Mouse (Mus musculus): ENCODE measurements at regions not wholly inside any gene's neighbourhood (a gene's known extent, or its start where the extent isn't known, plus 50 kb on each side); places are given as distances from the start of the nearest gene placed in this dataset.

DNA sequence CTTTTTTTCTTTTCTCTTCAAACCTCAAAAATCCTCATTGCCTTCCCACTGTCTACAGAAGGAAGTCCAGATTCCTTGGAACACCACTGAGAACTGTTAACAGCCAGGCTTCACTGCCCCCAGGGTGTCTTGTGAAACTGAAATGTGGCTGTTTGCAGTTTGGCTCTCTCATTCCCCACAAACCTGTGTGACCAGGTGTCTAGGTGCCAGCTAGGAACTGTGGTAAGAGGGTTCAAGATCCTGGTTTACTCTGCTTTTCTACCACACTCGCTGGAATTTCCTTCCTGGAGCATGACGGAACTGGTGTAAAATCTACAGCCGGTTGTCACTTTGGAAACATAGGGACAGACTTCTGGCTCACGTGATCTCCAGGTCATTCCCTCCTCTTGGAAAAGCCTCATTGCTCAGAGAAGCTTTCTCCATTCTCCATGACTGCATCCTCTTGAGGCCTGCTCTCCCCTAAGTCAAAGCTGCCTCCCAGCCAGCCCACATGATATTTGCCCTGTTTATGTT is 660.2 kb downstream of the Zfp706 start:
- no peaks in the 10 kb centered on the region for H3K9me3 ChIP-seq (ENCODE audit: control insufficient read depth, insufficient read depth, low read depth, low read length)
- H3K27ac ChIP-seq (ENCODE audit: insufficient read depth, low read depth, low read length, poor library complexity, severe bottlenecking): no peak overlapping the region
- H3K9ac ChIP-seq (ENCODE audit: insufficient read depth, low read depth, low read length, poor library complexity, severe bottlenecking): no peak overlapping the region
- no peak overlapping the region for H3K4me3 ChIP-seq (ENCODE audit: insufficient read depth in 1 of 2, low read depth in 1 of 2, low read length in 2 of 2, poor library complexity in 1 of 2, severe bottlenecking in 1 of 2)
- H3K36me3 ChIP-seq (ENCODE audit: control insufficient read depth, insufficient read depth, low read length, poor library complexity, severe bottlenecking): no peaks in the 10 kb centered on the region
- H3K4me1 ChIP-seq (ENCODE audit: control insufficient read depth in 2 of 2, insufficient read depth in 2 of 2, low read length in 2 of 2, poor library complexity in 1 of 2): no peaks in the 10 kb centered on the region
- no peak for TF ChIP-seq HCFC1 (IDR thresholded peaks at IDR 0.05; ENCODE audit: borderline replicate concordance, insufficient read depth, low read length)
- DNase-seq (ENCODE audit: low read depth, low spot score): no peak
- in situ Hi-C loops (cut with MboI; ENCODE audit: low sequenced_read_pairs in 2 of 2, unreplicated experiment in 2 of 2): no loop called here

DNA sequence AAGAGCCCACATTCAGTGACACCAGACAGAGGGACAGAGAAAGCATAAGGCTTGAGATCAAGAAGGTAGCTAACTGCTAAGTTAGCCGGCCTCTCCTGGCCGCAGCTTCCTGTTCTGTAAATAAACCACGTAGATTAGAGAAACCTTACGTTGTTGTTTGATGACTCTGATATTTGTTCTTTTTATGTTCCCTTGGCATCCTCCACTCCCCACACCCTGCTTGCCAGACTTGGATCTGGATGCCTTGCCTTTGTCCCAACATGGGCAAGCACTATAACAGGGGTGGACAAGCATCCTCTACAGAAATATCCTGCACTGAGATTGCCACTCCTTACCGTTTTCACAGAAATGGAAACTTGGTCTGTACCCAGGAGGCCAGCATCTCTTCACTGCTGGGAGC is 661.4 kb downstream of the Zfp706 start:
- Histone ChIP-seq H3K9me3 (ENCODE audit: control insufficient read depth, insufficient read depth, low read depth, low read length) (no peaks in the 10 kb centered on the region), H3K9ac (ENCODE audit: insufficient read depth, low read depth, low read length, poor library complexity, severe bottlenecking) (no peak overlapping the region), H3K4me3 (ENCODE audit: insufficient read depth in 1 of 2, low read depth in 1 of 2, low read length in 2 of 2, poor library complexity in 1 of 2, severe bottlenecking in 1 of 2) (no peak overlapping the region), H3K27ac (ENCODE audit: insufficient read depth, low read depth, low read length, poor library complexity, severe bottlenecking) (no peak overlapping the region), H3K36me3 (ENCODE audit: control insufficient read depth, insufficient read depth, low read length, poor library complexity, severe bottlenecking) (no peaks in the 10 kb centered on the region), H3K4me1 (ENCODE audit: control insufficient read depth in 2 of 2, insufficient read depth in 2 of 2, low read length in 2 of 2, poor library complexity in 1 of 2) (no peaks in the 10 kb centered on the region)
- TF ChIP-seq HCFC1 (IDR thresholded peaks at IDR 0.05; ENCODE audit: borderline replicate concordance, insufficient read depth, low read length): no peak
- no peak for TF ChIP-seq CHD2 (IDR thresholded peaks at IDR 0.05; ENCODE audit: low read depth, low read length)
- no peak for TF ChIP-seq ZC3H11A (IDR thresholded peaks at IDR 0.05; ENCODE audit: borderline replicate concordance, low read depth, low read length)
- no peak for TF ChIP-seq ZNF384 (IDR thresholded peaks at IDR 0.05; ENCODE audit: low read depth, low read length)
- TF ChIP-seq MAFK (IDR thresholded peaks at IDR 0.05; ENCODE audit: insufficient read depth, low read depth, low read length): no peak
- in situ Hi-C loops (cut with MboI; ENCODE audit: low sequenced_read_pairs in 2 of 2, unreplicated experiment in 2 of 2): no loop called here
- no peak for DNase-seq (ENCODE audit: low read depth, low spot score)

DNA sequence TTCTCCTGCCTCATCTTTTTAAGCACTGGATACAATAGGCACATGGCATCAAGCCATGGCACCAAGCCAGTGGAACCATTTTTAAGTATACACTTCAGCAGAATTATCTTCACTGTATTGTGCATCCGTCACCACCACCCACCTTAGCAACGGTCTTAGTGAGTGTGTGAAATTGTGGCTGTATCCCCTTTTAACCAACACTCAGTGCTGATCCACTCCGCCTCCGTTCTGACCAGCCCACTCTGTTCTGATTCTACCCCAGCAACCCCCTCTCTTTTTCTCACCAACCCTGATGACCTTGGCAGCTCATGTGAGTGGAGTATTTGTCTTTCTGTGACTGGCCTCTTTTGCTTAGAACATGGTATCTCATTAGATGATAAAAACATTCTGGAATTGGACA is 662.2 kb downstream of the Zfp706 start:
- H3K9me3 ChIP-seq (ENCODE audit: control insufficient read depth, insufficient read depth, low read depth, low read length): no peaks in the 10 kb centered on the region
- H3K4me3 ChIP-seq (ENCODE audit: insufficient read depth in 1 of 2, low read depth in 1 of 2, low read length in 2 of 2, poor library complexity in 1 of 2, severe bottlenecking in 1 of 2): no peak overlapping the region
- H3K4me1 ChIP-seq (ENCODE audit: control insufficient read depth in 2 of 2, insufficient read depth in 2 of 2, low read length in 2 of 2, poor library complexity in 1 of 2): no peaks in the 10 kb centered on the region
- no peak for DNase-seq (ENCODE audit: low read depth, low spot score)
- no peaks in the 10 kb centered on the region for H3K36me3 ChIP-seq (ENCODE audit: control insufficient read depth, insufficient read depth, low read length, poor library complexity, severe bottlenecking)
- in situ Hi-C loops (cut with MboI; ENCODE audit: low sequenced_read_pairs in 2 of 2, unreplicated experiment in 2 of 2): no loop called here
- H3K27ac ChIP-seq (ENCODE audit: insufficient read depth, low read depth, low read length, poor library complexity, severe bottlenecking): no peak overlapping the region
- TF ChIP-seq CHD2 (IDR thresholded peaks at IDR 0.05; ENCODE audit: low read depth, low read length) (no peak), ZC3H11A (IDR thresholded peaks at IDR 0.05; ENCODE audit: borderline replicate concordance, low read depth, low read length) (no peak), HCFC1 (IDR thresholded peaks at IDR 0.05; ENCODE audit: borderline replicate concordance, insufficient read depth, low read length) (no peak), MAFK (IDR thresholded peaks at IDR 0.05; ENCODE audit: insufficient read depth, low read depth, low read length) (no peak), ZNF384 (IDR thresholded peaks at IDR 0.05; ENCODE audit: low read depth, low read length) (no peak)
- H3K9ac ChIP-seq (ENCODE audit: insufficient read depth, low read depth, low read length, poor library complexity, severe bottlenecking): no peak overlapping the region

DNA sequence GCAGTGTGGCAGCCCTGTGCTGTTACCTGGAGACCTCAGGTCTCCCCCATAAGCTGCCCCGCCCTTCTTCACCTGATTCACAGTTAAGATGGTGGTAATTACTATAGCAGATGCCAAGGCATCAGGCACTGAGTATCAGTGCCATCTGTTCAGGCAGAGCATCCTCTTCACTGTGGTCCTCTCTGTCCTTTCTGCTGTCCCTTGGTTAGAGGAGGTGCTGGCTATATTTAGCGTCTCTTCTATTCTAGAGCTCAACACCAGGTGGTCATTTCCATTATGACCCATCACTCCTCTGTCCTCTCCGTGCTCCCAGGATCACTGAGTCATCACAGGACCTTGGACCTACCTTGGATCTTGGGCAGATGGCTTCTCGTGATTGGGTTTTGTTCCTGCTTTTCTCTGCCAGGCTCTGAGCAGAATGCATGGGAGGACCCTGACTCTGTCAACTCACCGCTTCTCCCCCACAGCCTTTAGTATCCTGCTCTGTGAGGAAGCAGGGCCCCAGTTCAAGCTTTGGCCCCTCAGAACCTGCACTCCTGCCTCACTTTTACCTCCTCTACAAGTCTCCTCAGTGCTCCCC is 667.5 kb downstream of the Zfp706 start:
- Histone ChIP-seq H3K9me3 (ENCODE audit: control insufficient read depth, insufficient read depth, low read depth, low read length) (no peaks in the 10 kb centered on the region), H3K9ac (ENCODE audit: insufficient read depth, low read depth, low read length, poor library complexity, severe bottlenecking) (no peak overlapping the region), H3K27ac (ENCODE audit: insufficient read depth, low read depth, low read length, poor library complexity, severe bottlenecking) (no peak overlapping the region), H3K4me1 (ENCODE audit: control insufficient read depth in 2 of 2, insufficient read depth in 2 of 2, low read length in 2 of 2, poor library complexity in 1 of 2) (no peaks in the 10 kb centered on the region), H3K4me3 (ENCODE audit: insufficient read depth in 1 of 2, low read depth in 1 of 2, low read length in 2 of 2, poor library complexity in 1 of 2, severe bottlenecking in 1 of 2) (no peak overlapping the region), H3K36me3 (ENCODE audit: control insufficient read depth, insufficient read depth, low read length, poor library complexity, severe bottlenecking) (no peaks in the 10 kb centered on the region)
- DNase-seq (ENCODE audit: low read depth, low spot score): no peak
- in situ Hi-C loops (cut with MboI; ENCODE audit: low sequenced_read_pairs in 2 of 2, unreplicated experiment in 2 of 2): no loop called here
- no peak for TF ChIP-seq ZC3H11A (IDR thresholded peaks at IDR 0.05; ENCODE audit: borderline replicate concordance, low read depth, low read length)
- no peak for TF ChIP-seq CHD2 (IDR thresholded peaks at IDR 0.05; ENCODE audit: low read depth, low read length)
- no peak for TF ChIP-seq MAFK (IDR thresholded peaks at IDR 0.05; ENCODE audit: insufficient read depth, low read depth, low read length)
- TF ChIP-seq ZNF384 (IDR thresholded peaks at IDR 0.05; ENCODE audit: low read depth, low read length): no peak
- TF ChIP-seq HCFC1 (IDR thresholded peaks at IDR 0.05; ENCODE audit: borderline replicate concordance, insufficient read depth, low read length): no peak

DNA sequence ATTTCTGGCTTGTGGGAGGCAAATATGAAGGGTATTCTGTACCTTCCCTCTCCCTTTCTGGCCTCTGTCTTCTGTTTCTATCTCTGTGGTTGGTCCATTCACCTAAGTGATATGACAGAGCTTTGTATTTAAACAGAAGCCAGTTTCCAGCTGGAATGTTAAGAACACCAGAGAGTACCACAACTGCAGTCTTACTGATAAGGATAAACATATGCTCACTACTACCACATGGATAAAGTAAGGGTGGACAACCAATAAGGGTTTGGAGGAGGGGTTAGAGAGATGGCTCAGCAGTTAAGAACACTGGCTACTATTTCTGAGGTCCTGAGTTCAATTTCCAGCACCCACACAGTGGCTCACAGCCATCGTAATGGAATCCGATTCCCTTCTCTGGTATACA is 668.8 kb downstream of the Zfp706 start:
- H3K27ac ChIP-seq (ENCODE audit: insufficient read depth, low read depth, low read length, poor library complexity, severe bottlenecking): no peak overlapping the region
- in situ Hi-C loops (cut with MboI; ENCODE audit: low sequenced_read_pairs in 2 of 2, unreplicated experiment in 2 of 2): no loop called here
- H3K4me3 ChIP-seq (ENCODE audit: insufficient read depth in 1 of 2, low read depth in 1 of 2, low read length in 2 of 2, poor library complexity in 1 of 2, severe bottlenecking in 1 of 2): no peak overlapping the region
- H3K36me3 ChIP-seq (ENCODE audit: control insufficient read depth, insufficient read depth, low read length, poor library complexity, severe bottlenecking): no peaks in the 10 kb centered on the region
- no peaks in the 10 kb centered on the region for H3K4me1 ChIP-seq (ENCODE audit: control insufficient read depth in 2 of 2, insufficient read depth in 2 of 2, low read length in 2 of 2, poor library complexity in 1 of 2)
- TF ChIP-seq MAFK (IDR thresholded peaks at IDR 0.05; ENCODE audit: insufficient read depth, low read depth, low read length) (no peak), ZNF384 (IDR thresholded peaks at IDR 0.05; ENCODE audit: low read depth, low read length) (no peak), CHD2 (IDR thresholded peaks at IDR 0.05; ENCODE audit: low read depth, low read length) (no peak)
- H3K9ac ChIP-seq (ENCODE audit: insufficient read depth, low read depth, low read length, poor library complexity, severe bottlenecking): no peak overlapping the region
- H3K9me3 ChIP-seq (ENCODE audit: control insufficient read depth, insufficient read depth, low read depth, low read length): no peaks in the 10 kb centered on the region
- DNase-seq (ENCODE audit: low read depth, low spot score): no peak
